Mouse (Mus musculus): ENCODE measurements around the gene Lenep.

Gene Lenep

GRCm38 (mm10) chr3:89373581-89374231 is 28.9 kb downstream of the Lenep start:
- DNase-seq: no peak

- no peak for DNase-seq
Observed at GRCm38 (mm10) chr3:89367338-89367737, 35.3 kb downstream of the Lenep start.

- DNase-seq: no peak
Observed at GRCm38 (mm10) chr3:89365486-89366414, 36.8 kb downstream of the Lenep start.

GRCm38 (mm10) chr3:89365153-89365485 is 37.5 kb downstream of the Lenep start, which contains the start of gene Dcst1:
TSS of gene Dcst1 (minus strand) at chr3:89365253.
- DNase-seq: no peak

GRCm38 (mm10) chr3:89364631-89365030 is 38.0 kb downstream of the Lenep start:
- DNase-seq: no peak

- DNase-seq: no peak
Observed at GRCm38 (mm10) chr3:89361675-89362074, 40.9 kb downstream of the Lenep start, which contains the start of gene Dcst2. TSS of gene Dcst2 (plus strand) at chr3:89361975.

- DNase-seq: no peak
Observed at GRCm38 (mm10) chr3:89360237-89360636, 42.4 kb downstream of the Lenep start.

GRCm38 (mm10) chr3:89359630-89360029 is 43.0 kb downstream of the Lenep start:
- DNase-seq: no peak

GRCm38 (mm10) chr3:89356029-89356428 is 46.6 kb downstream of the Lenep start:
- no peak for DNase-seq

- DNase-seq: no peak
Observed at GRCm38 (mm10) chr3:89355512-89355902, 47.1 kb downstream of the Lenep start.

GRCm38 (mm10) chr3:89354816-89355511 is 47.6 kb downstream of the Lenep start:
- peak; percentile 50 to 80 for DNase-seq

- DNase-seq: no peak
Observed at GRCm38 (mm10) chr3:89351271-89351670, 51.3 kb downstream of the Lenep start.
